Mouse (Mus musculus) adrenal gland (tissue): ENCODE data around the gene Ethe1.

Experiments used
- intact Hi-C: fragments of 180-260 bp; cut with DNase I; formaldehyde crosslinking; loops from one replicate; pipeline ENCODE4 v1.15.1; 2025
- long read RNA-seq, 2 experiments: library from polyadenylated mRNA; unstranded; transcript quantifications; one replicate each; pipeline ENCODE4 v2.0.0; 2020; ENCODE audit warnings: borderline replicate concordance in 1 of 2; ENCODE audit not compliant: insufficient replicate concordance in 1 of 2

The Ethe1 gene
- long read RNA-seq, experiment 1, partial matches to known transcripts = 44 of 46 reads
- long read RNA-seq, experiment 1, other reads (novel, unspliced or antisense) = 2 of 46 reads
- long read RNA-seq, experiment 2, partial matches to known transcripts = 22 of 24 reads
- long read RNA-seq, experiment 2, other reads (novel, unspliced or antisense) = 2 of 24 reads

- intact Hi-C loops = no loop called here
These were observed at the start of gene Ethe1, which contains the start of gene Zfp575 for GRCm38 (mm10) chr7:24587330-24588105. Gene Ethe1 (plus strand): TSS chr7:24587543. Gene Zfp575 (minus strand): TSS chr7:24587641.

- intact Hi-C loops = no loop called here
These were observed 49.8 kb upstream of the Ethe1 start for GRCm38 (mm10) chr7:24537591-24537990.

DNA sequence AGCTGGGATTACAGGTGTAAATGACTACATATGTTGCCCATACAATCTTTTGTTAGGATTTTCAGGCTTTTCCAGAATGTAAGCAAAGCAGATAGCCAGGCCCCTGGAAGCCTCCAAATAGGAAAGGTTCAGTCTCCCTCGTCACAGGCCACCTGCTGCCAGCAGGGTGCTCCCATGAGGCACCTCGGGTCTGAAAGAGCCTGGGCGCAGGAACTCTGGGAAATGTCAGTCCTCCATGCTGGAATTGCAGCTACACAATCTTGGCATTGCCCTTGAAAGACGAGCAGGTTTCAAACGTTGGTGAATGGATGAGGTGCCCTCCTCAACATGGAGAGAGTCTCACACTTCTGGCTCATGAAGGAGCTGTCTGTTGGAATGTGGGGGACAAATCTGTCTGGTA is 49.2 kb upstream of the Ethe1 start:
- intact Hi-C loops = no loop called here

DNA sequence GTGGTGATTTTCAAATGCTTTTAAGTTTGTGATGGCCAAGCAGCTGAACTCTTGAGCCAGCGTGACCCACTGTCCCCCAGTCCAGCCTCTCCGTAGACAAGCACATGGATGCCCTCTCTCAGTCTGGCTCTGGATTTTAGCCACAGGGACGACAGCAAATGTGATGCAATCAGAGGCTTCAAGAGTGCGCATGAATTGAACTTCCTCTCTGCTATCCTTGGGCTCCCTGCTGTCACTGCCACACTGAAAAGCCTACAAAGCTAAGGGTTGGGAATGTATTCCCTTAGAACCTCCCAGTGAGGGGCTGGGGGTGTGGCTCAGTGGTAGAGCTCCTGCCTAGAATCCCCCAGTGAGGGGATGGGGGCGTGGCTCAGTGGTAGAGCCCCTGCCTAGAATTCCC is 48.6 kb upstream of the Ethe1 start:
- intact Hi-C loops = no loop called here

- intact Hi-C loops = no loop called here
These were observed 47.7 kb upstream of the Ethe1 start for GRCm38 (mm10) chr7:24539686-24540085.

GRCm38 (mm10) chr7:24544506-24544905 is 42.8 kb upstream of the Ethe1 start:
- intact Hi-C loops = no loop called here

DNA sequence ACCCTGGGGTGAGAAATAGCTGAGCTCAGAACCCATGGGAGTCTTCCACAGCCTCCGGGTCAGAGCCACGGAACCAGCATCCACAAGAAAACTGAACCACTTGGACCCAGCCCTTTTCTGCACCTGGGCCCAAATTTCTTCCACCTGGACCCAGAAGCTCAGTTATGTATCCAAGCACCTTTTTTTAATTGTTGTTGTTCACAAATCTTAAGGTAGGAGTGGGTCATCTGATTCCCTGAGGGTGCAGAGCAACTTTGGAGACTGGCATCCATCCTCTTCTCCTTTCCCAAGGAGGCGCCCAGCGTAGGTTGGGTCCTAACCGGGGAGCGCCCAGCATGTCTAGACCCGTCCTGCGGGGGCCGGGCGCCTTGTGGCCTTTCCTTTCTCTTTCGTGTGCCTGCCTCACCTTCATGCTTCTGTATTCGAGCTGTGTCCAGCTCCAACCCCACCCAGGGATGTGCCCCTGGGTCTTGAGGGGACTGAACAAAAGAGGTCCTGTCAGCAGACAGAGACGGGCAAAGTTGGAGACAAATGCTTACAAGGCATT is 41.2 kb upstream of the Ethe1 start, which contains the start of the genes Pinlyp and Xrcc1:
Pinlyp (minus strand) TSS at position 51 of the 547 bp plus-strand sequence.
Xrcc1 (plus strand) TSS at position 222 of the 547 bp plus-strand sequence.
- intact Hi-C loops = loop anchor here (2.0 kb wide), 1 partner anchor 15 kb away; the partner anchor contains the start of gene Irgq

- intact Hi-C loops = loop anchor here (2.0 kb wide), 1 partner anchor 16 kb away; the partner anchor contains the start of gene Irgq
These were observed 40.5 kb upstream of the Ethe1 start for GRCm38 (mm10) chr7:24546634-24547389.

DNA sequence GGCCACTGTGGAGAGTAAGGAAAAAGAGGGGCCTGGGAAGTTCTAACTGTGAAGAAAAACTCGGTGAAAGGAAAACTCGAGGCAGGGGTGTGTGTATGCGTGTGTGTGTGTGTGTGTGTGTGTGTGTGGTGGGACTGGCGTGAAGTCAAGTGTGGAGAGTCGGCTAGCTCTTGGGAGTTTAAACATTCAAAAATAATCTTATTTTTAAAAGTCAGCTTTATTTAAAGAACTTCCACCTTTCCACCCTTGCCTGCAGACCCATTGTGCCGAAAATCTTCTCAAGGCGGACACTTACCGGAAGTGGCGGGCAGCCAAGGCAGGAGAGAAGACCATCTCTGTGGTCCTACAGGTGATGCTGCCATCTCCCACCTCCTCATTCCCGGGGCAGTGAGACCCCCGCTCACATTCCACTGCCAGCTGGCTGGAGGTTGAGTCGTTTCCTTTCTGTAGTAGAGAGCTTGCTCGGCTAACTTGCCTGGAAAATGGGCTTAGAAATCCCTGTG is 39.8 kb upstream of the Ethe1 start:
- intact Hi-C loops = loop anchor here (2.0 kb wide), 1 partner anchor 17 kb away; the partner anchor contains the start of gene Irgq

DNA sequence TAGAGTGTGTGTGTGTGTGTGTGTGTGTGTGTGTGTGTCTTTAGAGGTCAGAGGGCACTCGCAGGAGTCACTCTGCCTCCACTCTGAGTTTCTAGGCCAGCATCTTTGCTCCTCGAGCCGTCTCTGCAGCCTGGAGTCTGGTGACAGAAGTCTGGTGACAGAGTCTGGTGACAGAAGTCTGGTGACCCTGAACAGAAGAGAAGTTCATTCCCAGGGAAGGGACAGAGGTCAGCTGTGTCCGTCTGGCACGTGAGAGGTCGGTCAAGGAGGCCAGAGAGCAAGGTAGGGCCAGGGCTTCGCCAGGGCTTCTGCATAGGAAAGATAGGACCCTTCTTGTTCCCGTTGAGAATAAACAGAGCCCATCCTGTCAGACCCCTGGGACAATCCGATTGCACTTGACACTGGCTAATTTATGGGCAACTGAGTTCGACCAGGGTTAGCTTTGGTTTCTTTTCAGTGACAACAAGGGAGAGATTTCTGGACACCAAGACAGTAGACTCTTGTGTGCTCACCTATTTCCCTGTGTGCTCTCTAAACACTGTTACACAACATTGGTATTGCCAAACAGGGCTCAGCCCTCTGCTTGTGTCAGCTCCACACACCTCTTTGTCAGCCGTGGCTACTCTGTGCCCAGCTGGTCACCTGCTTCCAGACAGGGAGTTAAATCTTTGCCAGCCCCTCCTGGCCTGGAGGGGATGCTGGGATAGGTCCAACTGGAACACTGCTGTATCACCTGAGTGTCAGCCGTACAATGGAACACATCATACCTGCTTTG is 35.2 kb upstream of the Ethe1 start:
- intact Hi-C loops = no loop called here

DNA sequence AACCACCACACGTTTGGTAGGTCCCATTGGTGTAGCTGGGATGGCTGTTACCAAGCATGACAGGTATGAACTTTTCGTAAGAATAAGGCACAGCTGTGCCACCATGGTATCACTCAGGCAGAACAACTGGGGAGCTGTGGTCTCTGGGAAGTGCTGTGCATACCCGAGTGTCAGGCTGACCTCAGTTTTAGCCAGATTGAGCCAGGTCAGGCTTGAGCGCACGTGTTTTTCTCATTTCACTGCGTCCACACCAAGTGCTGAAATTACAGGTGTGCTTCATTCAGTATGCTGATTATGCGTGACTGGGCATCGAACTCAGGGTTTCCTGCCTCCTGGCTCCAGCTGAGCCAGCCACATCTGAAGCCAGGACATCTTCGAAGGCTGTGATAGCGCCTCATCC is 31.6 kb upstream of the Ethe1 start:
- intact Hi-C loops = no loop called here

- intact Hi-C loops = no loop called here
These were observed 25.9 kb upstream of the Ethe1 start for GRCm38 (mm10) chr7:24561450-24561849.

GRCm38 (mm10) chr7:24563191-24563836 is 24.0 kb upstream of the Ethe1 start:
- intact Hi-C loops = no loop called here

DNA sequence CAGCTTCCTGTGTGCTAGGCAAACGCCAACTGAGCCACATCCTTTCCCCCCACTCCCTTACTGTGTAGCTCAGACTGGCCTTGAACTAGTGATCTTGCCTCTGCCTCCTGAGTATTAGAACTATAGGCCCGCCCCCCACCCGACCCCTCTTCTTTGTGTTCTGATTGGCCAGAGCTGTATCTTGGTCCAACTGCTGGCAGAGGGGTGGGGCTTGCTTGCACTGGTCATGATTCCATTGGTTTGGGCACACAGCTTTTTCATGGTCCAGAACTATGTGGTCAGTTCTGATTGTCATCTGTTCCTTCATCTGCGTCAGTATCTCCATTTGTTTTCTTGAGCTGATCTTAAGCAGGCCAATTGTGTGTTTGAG is 23.5 kb upstream of the Ethe1 start:
- intact Hi-C loops = no loop called here

DNA sequence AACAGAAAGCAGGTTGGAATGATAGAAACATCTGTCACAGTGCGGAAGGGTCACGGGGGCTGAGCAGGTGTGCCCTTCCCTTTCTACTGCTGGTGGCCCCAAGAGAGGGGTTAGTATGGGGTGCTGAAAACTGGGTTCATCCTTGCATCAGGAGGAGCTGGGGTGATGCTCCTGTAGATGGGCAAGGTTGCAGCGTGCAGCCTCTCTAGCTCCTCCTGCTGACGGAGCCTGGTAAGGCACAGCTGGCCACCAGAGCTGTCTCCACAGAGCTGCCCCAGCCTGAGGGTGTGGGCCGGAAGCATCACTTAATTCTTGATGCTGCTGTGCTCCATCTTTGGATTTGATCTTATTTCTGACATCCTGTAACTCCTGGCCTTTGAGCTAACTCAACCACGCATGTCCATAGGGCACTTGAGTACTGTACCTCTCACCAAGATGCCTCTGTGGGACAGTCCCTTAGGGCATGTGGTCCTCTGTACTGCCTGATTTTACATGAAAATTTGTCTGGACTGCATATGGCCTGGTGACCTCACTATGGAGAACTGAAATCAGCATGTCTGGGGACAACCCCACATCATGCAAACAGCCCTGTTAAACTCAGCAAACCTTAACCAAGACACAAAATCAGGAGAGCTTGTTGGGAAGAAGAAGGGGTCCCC is 22.6 kb upstream of the Ethe1 start:
- intact Hi-C loops = no loop called here

DNA sequence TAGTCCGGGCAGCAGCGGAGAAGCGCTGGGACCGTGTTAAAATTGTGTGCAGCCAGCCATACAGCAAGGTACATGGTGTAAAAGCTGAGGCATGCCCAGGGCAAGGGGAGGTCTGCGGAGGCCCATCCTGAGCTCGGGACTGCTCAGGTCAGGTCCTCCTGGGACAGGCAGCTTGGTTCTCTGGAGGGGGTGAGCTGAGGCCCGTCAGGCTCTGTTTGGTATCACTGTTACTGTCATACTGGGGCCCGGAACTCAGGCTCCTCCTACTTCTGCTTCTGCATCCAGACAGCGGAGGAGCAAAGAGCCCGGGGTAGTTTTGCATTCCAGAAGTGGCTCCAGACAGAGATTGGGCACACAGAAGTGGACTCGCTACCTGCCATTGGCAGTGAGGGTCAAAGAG is 21.7 kb upstream of the Ethe1 start:
- intact Hi-C loops = no loop called here

GRCm38 (mm10) chr7:24566206-24566605 is 21.1 kb upstream of the Ethe1 start:
- intact Hi-C loops = no loop called here

GRCm38 (mm10) chr7:24568512-24568911 is 18.8 kb upstream of the Ethe1 start:
- intact Hi-C loops = no loop called here

DNA sequence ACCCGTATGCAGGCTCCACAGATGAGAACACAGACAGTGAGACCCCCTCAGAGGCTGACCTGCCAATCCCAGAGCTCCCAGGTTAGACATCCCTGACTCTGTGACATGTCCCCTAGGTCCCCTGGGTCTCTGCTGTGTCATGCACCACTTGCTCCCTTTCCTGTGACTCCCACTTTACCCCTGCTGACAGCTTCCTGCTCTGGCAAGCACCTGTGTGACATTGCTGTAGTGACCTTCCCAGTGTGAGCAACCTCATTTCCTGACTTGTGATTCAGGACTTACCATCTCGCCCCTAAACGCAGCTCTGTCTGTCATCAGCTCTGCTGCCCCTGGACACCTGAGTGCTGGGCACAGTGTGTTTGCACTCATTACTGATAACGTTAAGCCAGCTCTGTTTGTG is 16.3 kb upstream of the Ethe1 start:
- intact Hi-C loops = loop anchor here (2.0 kb wide), 1 partner anchor 22 kb away; no protein-coding TSS in a partner anchor
